Mouse (Mus musculus): Measurements from ENCODE around the gene Cul3.

DNA sequence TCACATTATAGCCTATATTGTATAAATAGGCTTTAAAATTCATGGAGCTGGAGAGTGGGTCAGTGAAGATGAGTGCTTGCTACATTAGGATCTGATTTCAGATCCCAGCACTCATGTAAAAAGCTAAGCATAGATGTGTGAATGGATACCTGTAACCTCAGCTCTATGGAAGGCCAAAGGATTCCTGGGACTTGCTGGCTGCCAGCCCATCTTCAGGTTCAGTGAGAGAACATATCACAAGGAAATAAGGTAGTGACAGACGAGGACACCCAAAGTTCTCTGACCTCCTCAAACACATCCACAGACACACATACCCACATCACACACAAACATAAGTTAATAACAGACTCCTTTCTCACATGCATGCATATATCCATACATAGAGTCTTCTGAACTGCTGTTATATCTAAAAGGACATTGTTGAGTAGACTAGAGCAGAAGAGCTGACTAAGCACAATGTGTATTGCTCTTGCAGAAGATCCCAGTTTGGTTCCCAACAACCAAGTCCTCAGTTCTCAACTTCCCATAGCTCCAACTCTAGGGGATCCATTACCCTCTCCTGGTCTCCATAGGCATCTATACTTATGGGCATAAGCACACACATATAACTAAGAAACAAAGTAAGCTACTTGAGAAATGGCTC lies 4.4 kb downstream of the Cul3 start:
- TF ChIP-seq CTCF (IDR thresholded peaks at IDR 0.05; ENCODE audit: low read depth) (no peak), EP300 (IDR thresholded peaks at IDR 0.05; ENCODE audit: low read depth) (no peak)

All from liver, postnatal 0 days (tissue).